Mouse (Mus musculus): ENCODE data around the gene Usf2. TPM values are rescaled to one million over a fixed set of nuclear protein-coding genes. Genes with fewer than 3 reads are reported as not detected.
A peak's percentile ranks its signal among the peaks of the same experiment; 100 is the strongest.

Gene Usf2
- polyA plus RNA-seq, 1 experiment, result 88.6 TPM

DNA sequence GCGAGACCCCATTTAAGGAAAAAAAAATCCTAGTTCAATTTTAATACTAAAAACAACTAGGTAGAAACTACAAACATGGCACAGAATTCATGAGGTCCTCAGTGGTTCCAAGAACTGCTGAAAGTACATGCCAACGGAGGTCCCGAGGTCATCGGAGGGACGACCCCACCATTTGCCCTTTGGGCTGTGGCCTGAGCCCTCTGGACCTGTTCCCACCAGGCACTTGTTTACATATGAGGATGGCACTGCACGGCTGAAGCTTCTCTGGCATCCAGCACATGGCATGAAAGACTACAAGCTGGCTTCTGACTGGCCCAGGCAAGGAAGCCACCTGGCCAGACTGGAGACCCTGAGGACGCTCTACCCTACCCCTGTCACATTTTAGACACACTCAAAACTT is 7.8 kb upstream of the Usf2 start:
- TF ChIP-seq USF1 (IDR thresholded peaks at IDR 0.05; ENCODE audit: low read depth), result no peak
- Histone ChIP-seq H3ac (ENCODE audit: control insufficient read depth, insufficient read length) (no peak overlapping the region), H3K36me3 (ENCODE audit: control insufficient read depth, insufficient read depth) (no peaks in the 10 kb centered on the region), H3K4me3 (no peak overlapping the region), H3K79me2 (ENCODE audit: control insufficient read depth, insufficient read depth) (no peaks in the 10 kb centered on the region), H3K4me2 (ENCODE audit: low read depth) (no peak overlapping the region), H3K27me3 (ENCODE audit: control insufficient read depth, insufficient read depth, insufficient read length) (no peaks in the 10 kb centered on the region)

DNA sequence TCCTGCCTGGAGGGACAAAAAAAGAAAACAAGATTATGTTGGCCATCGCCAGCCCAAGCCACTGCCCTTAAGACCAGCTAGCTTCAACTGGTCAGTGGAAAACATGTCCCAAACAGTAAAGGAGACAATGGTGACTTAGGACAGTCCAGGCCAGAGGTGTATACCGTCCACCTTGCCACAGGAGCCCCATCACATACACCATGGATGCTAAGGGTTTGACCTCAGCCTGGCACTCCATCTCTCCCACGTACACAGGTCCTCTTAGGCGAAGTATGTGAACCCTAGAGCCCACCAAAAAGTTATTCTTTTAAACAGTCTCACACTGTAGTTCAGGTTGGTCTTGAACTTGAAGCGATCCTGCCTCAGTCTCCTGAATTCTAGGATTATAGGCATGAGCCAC is 6.3 kb upstream of the Usf2 start:
- TF ChIP-seq E2F4 (IDR thresholded peaks at IDR 0.05; ENCODE audit: insufficient read depth), result no peak
- TF ChIP-seq MYOD1 (IDR thresholded peaks at IDR 0.05; ENCODE audit: control insufficient read depth in 1 of 3, insufficient read length in 2 of 3, low read depth in 2 of 3), result no peak
- TF ChIP-seq SRF (IDR thresholded peaks at IDR 0.05; ENCODE audit: control insufficient read depth, insufficient read length, low read depth), result no peak
- TF ChIP-seq POLR2A (IDR thresholded peaks at IDR 0.05; ENCODE audit: insufficient read length, low read depth), result no peak
- TF ChIP-seq POLR2AphosphoS2 (IDR thresholded peaks at IDR 0.05; ENCODE audit: insufficient read length, low read depth), result peak; percentile 82
- TF ChIP-seq REST (IDR thresholded peaks at IDR 0.05; ENCODE audit: insufficient read depth, insufficient read length), result no peak
- no peaks in the 10 kb centered on the region for H3K36me3 ChIP-seq (ENCODE audit: control insufficient read depth, insufficient read depth)
- no peak overlapping the region for H3ac ChIP-seq (ENCODE audit: control insufficient read depth, insufficient read length)

DNA sequence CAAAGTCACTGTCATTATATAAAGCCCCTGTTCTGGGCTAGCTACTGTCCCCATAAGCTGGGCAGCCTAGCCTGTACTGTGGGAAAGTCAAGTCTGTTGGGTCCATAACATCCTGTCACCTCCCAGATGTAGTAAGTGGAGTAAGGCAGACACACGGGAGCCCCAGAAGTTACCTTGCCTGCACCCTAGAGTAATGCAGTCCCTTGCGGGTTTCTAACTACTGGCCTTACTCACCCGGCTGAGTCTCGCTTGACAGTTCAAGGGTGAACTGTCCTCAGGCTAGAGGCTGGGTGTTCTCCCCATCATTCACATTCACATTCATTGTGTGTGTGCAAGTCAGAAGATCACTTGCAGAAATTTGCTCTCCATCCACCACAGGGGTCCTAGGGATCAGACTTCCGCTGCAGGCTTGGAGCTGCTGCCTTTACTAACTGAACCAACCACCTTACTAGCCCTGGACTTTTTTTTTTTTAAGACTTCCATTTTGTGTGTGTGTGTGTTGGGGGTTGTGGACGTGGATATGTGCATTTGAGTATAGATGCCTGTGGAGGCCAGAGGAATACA is 3.3 kb upstream of the Usf2 start:
- peak; percentile 61 for TF ChIP-seq POLR2AphosphoS2 (IDR thresholded peaks at IDR 0.05; ENCODE audit: insufficient read length, low read depth)
- TF ChIP-seq USF1 (IDR thresholded peaks at IDR 0.05; ENCODE audit: low read depth), result no peak
- peaks cover 6% of the 10 kb centered on the region for H3K79me2 ChIP-seq (ENCODE audit: control insufficient read depth, insufficient read depth)
- no peaks in the 10 kb centered on the region for H3K36me3 ChIP-seq (ENCODE audit: control insufficient read depth, insufficient read depth)
- H3K4me3 ChIP-seq, result no peak overlapping the region
- H3ac ChIP-seq (ENCODE audit: control insufficient read depth, insufficient read length), result no peak overlapping the region
- no peaks in the 10 kb centered on the region for H3K27me3 ChIP-seq (ENCODE audit: control insufficient read depth, insufficient read depth, insufficient read length)
- H3K4me2 ChIP-seq (ENCODE audit: low read depth), result no peak overlapping the region

More for the DNA sequence above, 6.3 kb upstream of the Usf2 start:
- Histone ChIP-seq H3K4me2 (ENCODE audit: low read depth) (no peak overlapping the region), H3K4me3 (no peak overlapping the region), H3K79me2 (ENCODE audit: control insufficient read depth, insufficient read depth) (no peaks in the 10 kb centered on the region), H3K27me3 (ENCODE audit: control insufficient read depth, insufficient read depth, insufficient read length) (no peaks in the 10 kb centered on the region)

DNA sequence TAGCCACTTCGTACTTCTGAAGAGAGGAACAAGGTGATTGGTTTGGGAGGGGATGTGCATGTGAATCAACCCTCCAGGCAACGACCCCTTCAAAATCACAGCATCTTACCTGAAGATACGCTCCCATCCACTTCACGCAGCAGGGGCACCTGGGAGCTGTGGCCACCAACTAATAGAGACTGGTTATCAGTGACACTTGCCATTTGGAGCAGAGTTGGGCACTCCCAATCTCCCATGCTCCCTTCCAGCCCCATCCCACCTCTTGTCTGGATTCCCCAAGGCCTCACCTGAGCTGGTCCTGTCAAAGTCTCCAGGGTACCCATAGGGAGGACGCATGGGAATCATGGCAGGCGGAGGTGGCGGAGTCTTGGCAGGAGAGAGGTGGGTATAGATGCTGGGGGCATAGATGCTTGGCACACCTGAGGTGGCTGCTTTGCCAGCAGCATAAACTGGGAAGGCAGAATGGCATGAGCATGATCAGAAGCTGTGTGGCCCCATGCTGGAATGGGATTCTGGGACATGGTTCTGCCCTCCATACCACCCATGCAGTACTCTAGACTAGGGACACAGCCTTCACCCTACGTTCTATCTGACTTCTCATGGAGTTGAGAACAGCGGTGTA is 2.4 kb upstream of the Usf2 start:
- Histone ChIP-seq H3K4me3 (no peak overlapping the region), H3K36me3 (ENCODE audit: control insufficient read depth, insufficient read depth) (no peaks in the 10 kb centered on the region), H3K4me2 (ENCODE audit: low read depth) (no peak overlapping the region), H3K27me3 (ENCODE audit: control insufficient read depth, insufficient read depth, insufficient read length) (no peaks in the 10 kb centered on the region), H3ac (ENCODE audit: control insufficient read depth, insufficient read length) (no peak overlapping the region), H3K79me2 (ENCODE audit: control insufficient read depth, insufficient read depth) (peaks cover 8% of the 10 kb centered on the region)
- TF ChIP-seq MAX (IDR thresholded peaks at IDR 0.05; ENCODE audit: low read depth) (no peak), POLR2AphosphoS2 (IDR thresholded peaks at IDR 0.05; ENCODE audit: insufficient read length, low read depth) (peak; percentile 50), TCF12 (IDR thresholded peaks at IDR 0.05; ENCODE audit: insufficient read depth, poor library complexity, severe bottlenecking) (no peak), POLR2A (IDR thresholded peaks at IDR 0.05; ENCODE audit: insufficient read length, low read depth) (peak; percentile 24)

DNA sequence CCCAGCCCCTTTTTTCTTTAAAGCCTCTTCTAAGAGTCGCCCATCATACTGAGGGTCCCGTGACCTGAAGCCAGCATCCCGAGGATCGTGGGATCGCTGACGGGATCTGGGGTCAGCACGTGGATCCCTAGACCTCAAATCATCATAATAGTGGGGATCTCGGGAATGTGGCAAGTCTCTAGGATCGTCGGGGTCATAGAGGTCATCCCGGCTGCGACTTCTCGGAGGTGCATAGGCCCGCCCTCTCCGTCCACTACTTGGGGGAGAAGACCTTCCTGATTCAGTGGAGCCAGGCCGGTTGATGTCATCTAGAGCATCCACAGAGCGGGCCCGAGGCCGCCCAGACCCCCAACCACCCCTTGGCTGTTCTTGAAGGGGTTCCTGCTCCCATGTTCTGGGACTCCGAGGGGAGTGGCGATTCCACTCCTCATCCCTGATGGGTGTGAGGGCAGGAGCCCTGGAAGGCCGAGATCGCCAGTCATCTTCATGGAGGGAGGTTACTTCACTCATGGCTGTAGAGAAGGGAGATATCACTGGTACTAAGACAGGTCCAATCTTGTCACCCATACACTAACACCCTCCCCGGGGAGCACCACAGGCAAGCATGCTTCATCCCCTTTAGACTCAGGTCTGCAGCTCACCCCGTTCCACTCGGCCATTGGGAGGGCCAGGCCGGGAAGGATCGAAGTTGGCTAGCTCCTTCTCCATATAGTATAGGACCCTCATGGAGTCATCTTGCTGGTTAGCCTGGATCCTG is 1.7 kb upstream of the Usf2 start:
- Histone ChIP-seq H3K4me3 (peak overlapping the region; percentile 32), H3ac (ENCODE audit: control insufficient read depth, insufficient read length) (no peak overlapping the region), H3K4me2 (ENCODE audit: low read depth) (peak overlapping the region; percentile 82), H3K27me3 (ENCODE audit: control insufficient read depth, insufficient read depth, insufficient read length) (no peaks in the 10 kb centered on the region), H3K79me2 (ENCODE audit: control insufficient read depth, insufficient read depth) (peaks cover 8% of the 10 kb centered on the region), H3K36me3 (ENCODE audit: control insufficient read depth, insufficient read depth) (no peaks in the 10 kb centered on the region)
- TF ChIP-seq TCF12 (IDR thresholded peaks at IDR 0.05; ENCODE audit: insufficient read depth, poor library complexity, severe bottlenecking), result no peak
- no peak for TF ChIP-seq E2F4 (IDR thresholded peaks at IDR 0.05; ENCODE audit: insufficient read depth)
- TF ChIP-seq CEBPB (IDR thresholded peaks at IDR 0.05; ENCODE audit: insufficient read depth, poor library complexity, severe bottlenecking), result no peak
- no peak for TF ChIP-seq USF1 (IDR thresholded peaks at IDR 0.05; ENCODE audit: low read depth)
- no peak for TF ChIP-seq TCF3 (IDR thresholded peaks at IDR 0.05; ENCODE audit: insufficient read length, low read depth)
- TF ChIP-seq MYOG (IDR thresholded peaks at IDR 0.05; ENCODE audit: control insufficient read depth in 1 of 3, insufficient read depth in 1 of 3, insufficient read length in 2 of 3, low read depth in 2 of 3), result no peak

DNA sequence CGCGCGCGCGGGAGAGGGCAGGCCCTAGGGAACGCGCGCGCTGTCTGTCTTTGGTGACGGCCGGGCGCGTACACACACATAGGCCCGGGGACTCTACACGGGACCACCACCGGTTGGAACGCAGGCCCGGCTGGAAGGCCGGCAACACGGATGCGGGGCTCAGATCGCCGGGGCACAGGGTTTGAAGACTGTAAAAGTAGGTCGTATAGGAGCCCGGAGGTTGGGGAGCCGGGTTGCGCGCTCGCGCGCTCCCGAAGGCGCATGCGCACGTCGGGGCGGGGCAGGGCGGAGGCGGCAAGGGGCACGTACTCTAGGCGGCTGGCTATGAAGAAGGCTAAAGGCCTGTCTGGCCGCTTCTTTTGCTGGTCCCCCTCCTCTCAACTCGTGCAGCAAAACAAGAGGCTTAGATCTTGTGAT is 772 bp upstream of the Usf2 start:
- Histone ChIP-seq H3ac (ENCODE audit: control insufficient read depth, insufficient read length) (peak overlapping the region; percentile 89), H3K36me3 (ENCODE audit: control insufficient read depth, insufficient read depth) (no peaks in the 10 kb centered on the region), H3K79me2 (ENCODE audit: control insufficient read depth, insufficient read depth) (peaks cover 8% of the 10 kb centered on the region), H3K4me2 (ENCODE audit: low read depth) (peak overlapping the region; percentile 82), H3K27me3 (ENCODE audit: control insufficient read depth, insufficient read depth, insufficient read length) (no peaks in the 10 kb centered on the region), H3K4me3 (peak overlapping the region; percentile 32)
- peak; percentile 84 for TF ChIP-seq POLR2A (IDR thresholded peaks at IDR 0.05; ENCODE audit: insufficient read length, low read depth)
- TF ChIP-seq MAX (IDR thresholded peaks at IDR 0.05; ENCODE audit: low read depth), result no peak
- TF ChIP-seq MYOD1 (IDR thresholded peaks at IDR 0.05; ENCODE audit: control insufficient read depth in 1 of 3, insufficient read length in 2 of 3, low read depth in 2 of 3), result no peak
- TF ChIP-seq POLR2AphosphoS2 (IDR thresholded peaks at IDR 0.05; ENCODE audit: insufficient read length, low read depth), result peak; percentile 89
- TF ChIP-seq E2F4 (IDR thresholded peaks at IDR 0.05; ENCODE audit: insufficient read depth), result peak; percentile 3
- TF ChIP-seq SRF (IDR thresholded peaks at IDR 0.05; ENCODE audit: control insufficient read depth, insufficient read length, low read depth), result no peak

Data from myocyte (in vitro differentiated cells).